Mouse (Mus musculus): Measurements from ENCODE around the gene Tdrd3.

Tdrd3 gene

DNA sequence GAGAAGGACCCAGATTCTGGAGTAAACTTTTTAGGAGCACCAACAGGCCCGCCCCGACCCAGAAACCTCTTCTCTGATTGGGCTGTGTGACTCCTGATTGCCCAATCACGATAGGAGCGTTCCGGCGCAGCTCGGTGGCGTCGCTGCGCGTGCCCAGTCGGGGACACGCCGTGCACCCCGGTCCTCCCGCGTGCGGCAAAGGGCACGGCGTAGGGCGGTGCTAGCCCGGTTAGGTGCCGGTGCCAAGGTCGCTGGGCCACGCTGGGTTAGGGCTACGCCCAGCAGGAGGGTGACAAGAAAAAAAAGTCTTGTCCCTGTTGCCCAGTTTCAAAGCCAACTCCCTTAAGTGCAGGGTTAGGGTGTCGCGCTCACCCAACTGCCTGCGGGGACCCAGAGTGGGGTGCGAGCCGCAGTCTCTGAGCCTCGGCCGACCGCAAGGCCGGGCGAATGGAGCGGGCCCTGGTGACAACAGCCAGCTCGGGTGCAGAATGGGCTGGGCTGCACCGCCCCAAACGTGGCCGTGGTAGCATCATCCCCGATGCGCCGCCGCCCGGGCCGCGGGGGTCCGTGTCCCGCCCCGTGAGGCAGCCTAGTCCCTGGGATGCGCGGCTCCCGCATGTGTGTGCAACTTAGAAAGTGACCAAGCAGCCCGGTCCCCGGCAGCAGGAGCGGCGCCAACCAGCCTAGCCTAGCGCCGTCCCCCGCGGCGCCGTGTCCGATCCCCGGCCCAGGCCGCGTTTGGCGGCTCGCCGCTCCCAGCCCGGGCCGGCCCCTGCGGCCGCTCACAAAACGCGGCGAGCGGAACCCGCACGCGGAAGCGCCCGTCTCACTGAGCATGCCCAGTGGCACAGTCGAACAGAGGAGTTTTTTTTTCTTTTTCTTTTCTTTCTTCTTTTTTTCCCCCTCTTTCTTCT is at the start of gene Tdrd3:
TSS of gene Tdrd3 (plus strand) at position 832 of the 914 bp plus-strand sequence.
- peak; percentile 91 to 92 for DNase-seq (ENCODE audit: low spot score in 2 of 2)

DNA sequence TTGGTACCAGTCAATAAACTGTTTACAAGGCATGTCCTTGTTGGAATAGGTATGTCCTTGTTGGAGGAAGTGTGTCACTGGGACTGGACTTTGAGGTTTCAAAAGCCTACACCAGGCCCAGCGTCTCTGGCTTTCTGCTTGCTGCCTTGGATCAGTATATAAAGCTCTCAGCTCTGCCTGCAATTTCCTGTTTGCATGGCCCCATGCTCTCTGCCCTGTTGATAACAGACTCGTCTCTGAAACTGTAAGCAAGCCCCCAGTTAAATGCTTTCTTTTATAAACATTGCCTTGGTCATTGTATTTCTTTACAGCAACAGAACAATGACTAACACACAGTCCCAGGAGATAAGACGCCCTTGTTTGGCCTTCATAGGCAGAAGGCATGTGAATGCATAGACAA is 49.3 kb upstream of the Tdrd3 start:
- no peak for DNase-seq (ENCODE audit: low spot score in 2 of 2)

- DNase-seq (ENCODE audit: low spot score in 2 of 2) = no peak
Observed at GRCm38 (mm10) chr14:87383041-87383440, 33.4 kb upstream of the Tdrd3 start.

- no peak for DNase-seq (ENCODE audit: low spot score in 2 of 2)
Observed at GRCm38 (mm10) chr14:87384288-87385268, 31.9 kb upstream of the Tdrd3 start.

DNA sequence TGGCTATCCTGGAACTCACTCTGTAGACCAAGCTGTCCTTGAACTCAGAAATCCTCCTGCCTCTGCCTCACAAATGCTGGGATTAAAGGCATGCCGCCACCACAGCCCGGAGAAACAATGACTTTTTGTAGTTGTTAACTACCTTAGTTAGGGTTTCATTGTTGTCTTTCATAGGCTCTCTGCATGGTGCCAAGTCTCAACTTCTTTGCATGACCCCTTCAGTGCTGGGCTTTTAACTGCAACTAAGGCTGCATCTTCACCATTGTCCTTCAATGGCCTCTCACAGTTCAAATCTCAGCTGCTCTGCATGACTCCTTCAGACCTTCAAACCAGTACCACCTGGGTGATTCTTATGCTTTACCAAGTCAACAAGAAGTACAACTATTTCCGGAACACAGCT is 23.3 kb upstream of the Tdrd3 start:
- DNase-seq (ENCODE audit: low spot score in 2 of 2) = no peak

DNA sequence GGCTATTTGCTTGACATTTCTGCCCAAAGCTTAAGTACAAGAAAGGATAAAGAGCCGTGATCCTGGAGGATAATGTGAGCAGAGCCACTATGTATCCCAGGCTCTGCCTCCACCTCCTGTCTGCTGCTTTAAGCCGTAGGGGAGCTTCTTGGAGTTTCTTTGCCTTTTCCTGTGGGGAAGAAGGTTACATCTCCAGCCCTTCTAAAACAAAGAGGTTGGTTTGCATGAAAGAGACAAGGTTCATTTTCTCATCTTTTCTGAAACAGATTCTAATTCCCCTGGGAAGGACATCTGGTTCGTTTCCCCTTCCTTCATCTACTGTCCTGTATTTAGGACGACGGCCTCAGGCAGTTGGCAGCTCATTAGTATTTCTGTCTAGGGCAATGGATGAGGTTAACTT is 19.8 kb upstream of the Tdrd3 start:
- DNase-seq (ENCODE audit: low spot score in 2 of 2) = no peak

DNA sequence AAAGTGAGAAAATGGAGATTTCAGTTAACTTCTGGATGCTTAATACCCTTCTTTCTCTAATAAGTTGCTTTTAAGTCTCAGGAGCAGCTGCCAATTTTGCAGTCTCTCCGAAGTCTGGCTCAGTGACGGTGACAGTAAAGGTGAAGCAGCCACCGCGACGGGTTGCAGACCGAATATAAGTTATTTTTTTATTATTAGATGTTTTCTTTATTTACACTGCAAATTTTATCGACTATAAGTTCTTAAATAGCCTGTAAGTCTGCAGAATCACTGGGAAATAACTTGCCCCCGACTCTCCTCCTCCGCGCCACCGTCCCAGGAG is 992 bp upstream of the Tdrd3 start:
- no peak for DNase-seq (ENCODE audit: low spot score in 2 of 2)

GRCm38 (mm10) chr14:87416755-87417690 is 584 bp downstream of the Tdrd3 start:
- DNase-seq (ENCODE audit: low spot score in 2 of 2) = peak; percentile 57 to 63

DNA sequence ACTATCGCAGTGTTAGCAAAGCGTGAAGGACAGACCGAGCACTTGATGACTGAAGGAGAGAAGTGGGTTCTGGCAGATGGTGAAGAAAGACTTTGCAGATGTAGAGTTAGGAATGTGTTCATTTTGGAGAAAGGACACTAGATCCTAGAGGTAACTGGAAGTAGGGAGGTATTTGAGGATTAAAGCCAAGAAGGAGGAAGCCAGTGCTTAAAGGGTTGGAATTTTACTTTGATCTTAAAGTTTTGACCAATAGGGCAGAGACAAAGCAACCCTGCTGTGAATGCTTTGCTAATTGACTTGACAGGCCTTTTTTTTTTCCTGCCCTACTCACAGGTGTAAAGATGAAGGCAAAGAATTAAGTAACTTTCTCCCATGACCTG is 1.2 kb downstream of the Tdrd3 start:
- no peak for DNase-seq (ENCODE audit: low spot score in 2 of 2)

GRCm38 (mm10) chr14:87419740-87420139 is 3.3 kb downstream of the Tdrd3 start:
- DNase-seq (ENCODE audit: low spot score in 2 of 2) = no peak

DNA sequence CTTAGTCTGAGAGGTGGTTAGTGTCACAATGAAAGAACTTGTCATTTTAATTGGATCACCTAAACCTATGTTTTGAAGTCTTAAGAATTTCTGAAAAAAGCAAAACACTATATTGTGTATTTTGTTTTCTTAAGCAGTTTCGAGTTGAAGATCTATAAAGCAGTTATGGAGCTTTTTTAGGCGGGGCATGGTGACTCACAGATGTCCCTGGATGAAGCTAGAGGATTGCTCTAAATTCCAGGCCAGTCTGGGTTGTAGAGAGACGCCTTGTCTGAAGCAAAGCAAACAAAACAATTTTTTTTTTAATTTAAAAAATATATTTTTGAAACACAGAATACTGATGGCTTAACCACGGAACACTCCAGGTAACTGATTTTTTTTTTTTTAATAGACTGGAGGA is 4.1 kb downstream of the Tdrd3 start:
- no peak for DNase-seq (ENCODE audit: low spot score in 2 of 2)

GRCm38 (mm10) chr14:87422432-87422831 is 6.0 kb downstream of the Tdrd3 start:
- no peak for DNase-seq (ENCODE audit: low spot score in 2 of 2)

DNA sequence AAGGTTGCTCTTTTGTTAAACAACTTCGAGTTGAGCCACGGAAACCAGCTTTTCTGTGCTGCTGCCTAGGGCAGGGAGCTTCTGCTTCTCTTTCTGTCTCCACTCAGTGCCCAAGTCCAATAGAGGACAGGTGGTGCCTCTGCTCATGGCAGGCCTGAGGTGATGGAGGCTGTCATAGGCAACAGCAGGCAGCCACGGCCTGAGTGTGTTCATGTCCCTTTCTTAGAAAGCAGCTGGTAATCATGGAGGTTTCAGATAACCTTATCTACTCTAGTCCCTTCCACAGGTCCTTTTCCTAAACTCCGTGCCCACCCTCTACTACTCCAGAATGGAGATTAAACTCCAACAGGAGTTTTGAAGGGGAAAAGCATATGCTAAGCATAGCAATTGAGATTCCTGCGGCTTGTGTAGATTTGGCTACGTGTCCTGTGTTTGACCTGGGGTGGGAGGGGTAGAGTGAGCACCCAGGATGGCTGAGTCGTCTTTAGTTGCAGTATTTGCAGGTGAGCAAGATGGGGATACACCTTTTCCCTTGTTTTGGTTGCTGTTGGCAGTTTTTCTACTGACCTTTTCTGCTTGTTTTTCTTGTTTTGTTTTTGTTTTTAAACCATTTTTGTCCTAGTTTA is 10.0 kb downstream of the Tdrd3 start:
- no peak for DNase-seq (ENCODE audit: low spot score in 2 of 2)

DNA sequence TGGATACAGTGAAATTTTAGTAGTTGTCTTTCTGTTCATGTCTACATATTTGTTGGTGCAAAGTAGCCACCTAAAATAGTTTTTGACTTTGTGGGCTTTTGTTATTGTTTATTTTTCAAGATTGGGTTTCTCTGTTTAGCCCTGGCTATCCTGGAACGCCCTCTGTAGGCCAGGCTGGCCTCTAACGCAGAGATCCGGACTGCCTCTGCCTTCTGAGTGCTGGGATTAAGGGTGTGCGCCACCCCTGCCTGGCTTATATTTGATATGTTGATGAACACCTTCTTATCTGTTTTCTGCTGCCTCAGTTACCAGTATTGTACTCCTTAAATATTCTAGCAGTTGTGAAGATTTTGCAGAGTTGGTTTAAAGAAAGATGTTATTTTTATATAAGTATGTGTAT is 10.6 kb downstream of the Tdrd3 start:
- no peak for DNase-seq (ENCODE audit: low spot score in 2 of 2)

DNA sequence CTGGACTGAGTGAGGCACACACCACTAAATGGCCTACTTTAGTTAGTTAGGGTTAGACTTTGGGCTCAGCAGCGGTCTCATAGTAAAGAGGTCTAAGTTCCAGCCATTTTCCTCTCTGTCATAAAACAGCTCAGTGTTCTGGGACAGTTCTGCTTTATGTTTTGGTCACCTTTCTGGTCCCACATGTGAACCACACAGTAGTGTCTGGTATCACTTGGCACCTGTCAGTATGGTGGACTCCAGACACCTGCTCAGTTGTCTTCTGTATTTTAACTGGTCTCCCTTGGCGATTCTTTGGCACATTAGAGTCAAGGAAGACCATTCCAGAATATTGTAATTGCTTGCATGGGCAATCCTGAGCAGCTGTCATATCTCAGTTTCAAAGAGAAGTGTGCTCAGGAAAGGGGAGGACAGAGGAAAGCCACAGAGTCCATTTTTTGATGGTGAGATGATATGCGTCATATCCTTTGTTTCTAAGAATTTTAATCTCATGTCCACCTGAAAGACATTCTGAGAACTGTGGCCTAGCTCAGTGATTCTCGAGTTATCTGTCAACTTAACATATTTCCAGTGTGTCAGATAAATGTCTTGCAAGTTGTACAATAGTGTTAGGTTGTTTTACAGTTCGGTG is 11.3 kb downstream of the Tdrd3 start:
- DNase-seq (ENCODE audit: low spot score in 2 of 2) = no peak

GRCm38 (mm10) chr14:87433390-87433915 is 17.0 kb downstream of the Tdrd3 start:
- no peak for DNase-seq (ENCODE audit: low spot score in 2 of 2)

GRCm38 (mm10) chr14:87435382-87435781 is 18.9 kb downstream of the Tdrd3 start:
- DNase-seq (ENCODE audit: low spot score in 2 of 2) = no peak

DNA sequence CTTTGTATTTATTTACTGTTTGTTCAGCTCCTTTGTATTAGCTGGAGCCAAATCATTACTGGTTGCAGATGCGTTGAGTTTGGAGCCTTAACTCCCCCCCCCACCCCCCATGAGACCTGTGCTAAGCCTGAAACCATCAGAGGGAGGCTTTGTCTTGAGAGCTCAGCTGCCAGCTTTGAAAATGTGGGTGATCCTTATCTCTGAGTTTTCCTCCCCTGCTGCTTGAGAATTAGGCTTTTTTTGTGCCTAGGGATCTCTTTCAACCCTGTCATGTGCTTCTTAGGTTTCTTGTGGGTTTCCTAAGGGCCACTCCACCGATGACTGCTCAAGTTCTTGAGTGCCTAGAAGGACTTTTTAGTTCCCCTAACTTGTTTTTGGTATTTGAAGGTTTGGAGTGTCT is 23.3 kb downstream of the Tdrd3 start:
- DNase-seq (ENCODE audit: low spot score in 2 of 2) = no peak

DNA sequence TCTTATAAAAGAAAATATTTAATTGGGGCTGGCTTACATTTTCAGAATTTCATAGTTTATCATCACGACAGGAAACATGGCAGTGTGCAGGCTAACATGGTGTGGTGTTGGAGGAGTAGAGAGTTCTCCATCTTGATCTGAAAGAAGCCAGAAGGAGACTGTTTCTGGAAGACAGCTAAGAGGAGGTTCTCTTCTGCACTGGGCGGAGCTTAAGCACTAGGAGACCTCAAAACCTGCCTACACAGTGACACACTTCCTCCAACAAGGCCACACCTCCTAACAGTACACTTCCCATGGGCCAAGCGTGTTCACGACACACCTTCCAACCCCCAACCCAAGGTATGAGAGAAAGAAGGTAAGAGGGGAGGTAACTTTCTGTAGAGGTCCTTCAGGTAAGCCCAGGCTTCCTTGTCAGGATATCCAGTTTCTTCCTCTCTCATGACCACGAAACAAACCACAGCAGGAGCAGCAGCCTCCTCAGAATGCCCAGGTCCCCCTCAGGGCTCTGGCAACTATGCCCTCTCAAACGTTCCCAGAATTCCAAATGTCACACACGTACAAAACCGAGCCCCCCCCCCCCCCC is 30.0 kb downstream of the Tdrd3 start:
- no peak for DNase-seq (ENCODE audit: low spot score in 2 of 2)

Measured in urinary bladder, postnatal 4 days (tissue).